Mouse (Mus musculus): ENCODE measurements around the gene Lrrc47. TPM values are rescaled to one million over a fixed set of nuclear protein-coding genes. Genes with fewer than 3 reads are reported as not detected.
A peak's percentile ranks its signal among the peaks of the same experiment; 100 is the strongest.

The Lrrc47 gene
- polyA plus RNA-seq (2015; fragmentation: Nextera tagmentation; extraction: Ambion mirVana), result 14.7 and 17.1 TPM in 2 replicates

DNA sequence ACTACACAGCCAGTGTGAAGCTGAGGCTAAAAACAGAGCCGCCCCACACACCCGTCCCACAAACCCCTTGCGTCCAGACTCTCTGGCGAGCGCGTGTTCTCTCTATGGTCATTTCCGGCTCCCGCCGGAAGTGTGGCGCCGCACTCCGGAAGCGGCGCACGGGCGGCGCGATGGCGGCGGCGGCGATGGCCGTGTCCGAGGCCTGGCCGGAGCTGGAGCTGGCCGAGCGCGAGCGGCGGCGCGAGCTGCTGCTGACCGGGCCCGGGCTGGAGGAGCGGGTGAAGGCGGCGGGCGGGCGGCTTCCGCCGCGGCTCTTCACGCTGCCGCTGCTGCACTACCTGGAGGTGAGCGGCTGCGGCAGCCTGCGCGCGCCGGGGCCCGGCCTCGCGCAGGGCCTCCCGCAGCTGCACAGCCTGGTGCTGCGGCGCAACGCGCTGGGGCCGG, at the start of gene Lrrc47:
TSS of gene Lrrc47 (plus strand) at position 86 of the 444 bp plus-strand sequence.
- Histone ChIP-seq H3K36me3 (peaks cover 37% of the 10 kb centered on the region), H3K4me3 (peak within 1 kb of the TSS; percentile 100), H3K27me3 (no peaks in the 10 kb centered on the region), H3K9me3 (no peaks in the 10 kb centered on the region), H3K4me2 (peak within 1 kb of the TSS; percentile 92), H3K4me1 (peaks cover 20% of the 10 kb centered on the region), H3K27ac (peak within 1 kb of the TSS; percentile 59), H3K9ac (peak within 1 kb of the TSS; percentile 98)
- WGBS, result under 1% methylated on average over 55 of the region's 59 CpGs
- peak; percentile 84 for ATAC-seq (ENCODE audit: insufficient number of reproducible peaks, low FRiP score, low TSS enrichment, low read depth)

DNA sequence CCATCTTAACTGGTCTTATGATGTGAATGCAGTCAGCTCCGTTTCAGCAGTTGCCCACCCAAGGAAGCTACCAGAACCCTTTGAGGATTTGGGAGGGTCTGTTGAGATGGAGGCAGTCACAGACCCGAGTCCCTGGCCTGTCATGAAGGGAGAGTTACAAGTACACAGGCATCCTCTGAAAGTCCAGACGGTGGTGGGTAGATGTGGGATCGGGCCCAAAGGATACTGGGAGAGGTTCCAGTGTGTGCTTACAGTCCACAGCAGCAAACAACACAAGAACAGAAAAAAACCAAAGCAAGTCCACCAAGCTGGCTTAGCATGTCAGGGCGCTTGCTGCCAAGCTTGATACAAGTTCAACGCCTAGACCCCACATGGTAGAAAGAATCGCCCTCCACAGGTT, 48.9 kb upstream of the Lrrc47 start:
- Histone ChIP-seq H3K4me3 (no peak overlapping the region), H3K9me3 (no peaks in the 10 kb centered on the region), H3K4me2 (no peak overlapping the region), H3K36me3 (peaks cover 81% of the 10 kb centered on the region), H3K27me3 (no peaks in the 10 kb centered on the region), H3K9ac (no peak overlapping the region), H3K27ac (no peak overlapping the region), H3K4me1 (peaks cover 12% of the 10 kb centered on the region)
- no peak for ATAC-seq (ENCODE audit: insufficient number of reproducible peaks, low FRiP score, low TSS enrichment, low read depth)
- 88% methylated on average over 7 of the region's 7 CpGs for WGBS

DNA sequence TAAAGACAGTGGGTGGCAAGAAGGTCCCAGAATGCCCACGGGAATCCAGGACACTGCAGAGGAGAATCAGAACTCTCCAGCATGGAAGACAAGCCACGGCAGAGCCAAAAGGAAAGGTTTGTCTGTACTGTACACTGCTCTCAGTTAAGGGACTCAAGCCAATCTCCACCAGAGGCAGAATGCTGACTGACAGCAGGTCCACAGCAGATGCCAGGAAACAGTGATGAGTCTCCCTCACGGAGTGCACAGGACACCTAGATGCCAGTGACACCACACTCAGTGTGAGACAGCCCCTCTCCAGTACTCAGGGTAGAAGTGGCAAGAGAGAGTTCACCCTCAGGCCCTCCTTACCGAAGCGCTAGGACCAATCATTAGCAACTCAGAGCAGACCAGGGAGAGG, 44.9 kb upstream of the Lrrc47 start:
- Histone ChIP-seq H3K9ac (no peak overlapping the region), H3K4me2 (no peak overlapping the region), H3K9me3 (no peaks in the 10 kb centered on the region), H3K4me1 (no peaks in the 10 kb centered on the region), H3K36me3 (peaks cover 91% of the 10 kb centered on the region), H3K4me3 (no peak overlapping the region), H3K27me3 (no peaks in the 10 kb centered on the region), H3K27ac (no peak overlapping the region)
- WGBS, result 84% methylated on average over 5 of the region's 5 CpGs
- ATAC-seq (ENCODE audit: insufficient number of reproducible peaks, low FRiP score, low TSS enrichment, low read depth), result no peak

DNA sequence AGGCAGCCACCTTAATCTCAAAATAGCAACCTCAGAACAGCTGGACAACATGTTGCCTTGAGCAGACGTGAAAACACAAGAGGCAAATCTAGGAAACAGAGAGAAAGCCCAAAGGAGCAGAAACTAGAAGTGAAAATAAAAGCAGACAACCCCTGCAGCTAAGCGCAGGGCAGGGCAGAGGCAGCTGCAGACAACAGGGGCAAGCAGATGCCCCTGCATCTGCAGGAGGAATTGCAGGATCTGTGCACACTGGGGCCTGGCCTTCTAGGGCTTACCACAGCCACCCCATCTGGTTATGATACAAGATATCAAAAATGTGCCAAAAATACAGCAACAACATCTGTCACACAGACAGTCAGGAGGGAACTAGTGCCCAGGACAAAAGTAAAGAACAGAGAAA, 44.0 kb upstream of the Lrrc47 start:
- H3K9me3 ChIP-seq, result no peaks in the 10 kb centered on the region
- no peak overlapping the region for H3K4me3 ChIP-seq
- H3K36me3 ChIP-seq, result peaks cover 84% of the 10 kb centered on the region
- WGBS, result 73% methylated on average over 2 of the region's 2 CpGs
- no peak overlapping the region for H3K4me2 ChIP-seq
- ATAC-seq (ENCODE audit: insufficient number of reproducible peaks, low FRiP score, low TSS enrichment, low read depth), result no peak
- no peaks in the 10 kb centered on the region for H3K4me1 ChIP-seq
- H3K9ac ChIP-seq, result no peak overlapping the region
- H3K27me3 ChIP-seq, result no peaks in the 10 kb centered on the region
- 0 out of 2 replicates have a peak overlapping the region, but pooled peaks have one; percentile 22 for H3K27ac ChIP-seq

DNA sequence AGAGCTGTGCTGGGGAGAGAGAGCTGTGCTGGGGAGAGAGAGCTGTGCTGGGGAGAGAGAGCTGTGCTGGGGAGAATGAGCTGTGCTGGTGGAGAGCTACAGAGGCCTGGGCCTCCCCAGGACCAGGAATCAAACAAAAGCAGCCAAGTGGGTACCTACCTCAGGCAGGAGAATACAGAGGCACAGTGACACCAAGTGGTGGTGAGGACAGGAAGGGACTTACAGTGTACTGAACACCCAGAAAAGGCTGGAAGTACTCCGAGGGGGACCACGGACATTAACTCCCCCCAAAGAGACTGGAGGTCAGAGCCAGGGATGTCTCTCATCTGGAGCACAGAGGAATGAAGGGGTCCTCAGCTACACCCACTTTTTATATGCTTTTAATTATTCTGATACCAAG, 43.5 kb upstream of the Lrrc47 start:
- no peaks in the 10 kb centered on the region for H3K9me3 ChIP-seq
- H3K27me3 ChIP-seq, result no peaks in the 10 kb centered on the region
- no peak for ATAC-seq (ENCODE audit: insufficient number of reproducible peaks, low FRiP score, low TSS enrichment, low read depth)
- peaks cover 79% of the 10 kb centered on the region for H3K36me3 ChIP-seq
- no peak overlapping the region for H3K9ac ChIP-seq
- no peak overlapping the region for H3K27ac ChIP-seq
- WGBS, result 89% methylated on average over 2 of the region's 2 CpGs
- H3K4me2 ChIP-seq, result no peak overlapping the region
- no peaks in the 10 kb centered on the region for H3K4me1 ChIP-seq
- no peak overlapping the region for H3K4me3 ChIP-seq

DNA sequence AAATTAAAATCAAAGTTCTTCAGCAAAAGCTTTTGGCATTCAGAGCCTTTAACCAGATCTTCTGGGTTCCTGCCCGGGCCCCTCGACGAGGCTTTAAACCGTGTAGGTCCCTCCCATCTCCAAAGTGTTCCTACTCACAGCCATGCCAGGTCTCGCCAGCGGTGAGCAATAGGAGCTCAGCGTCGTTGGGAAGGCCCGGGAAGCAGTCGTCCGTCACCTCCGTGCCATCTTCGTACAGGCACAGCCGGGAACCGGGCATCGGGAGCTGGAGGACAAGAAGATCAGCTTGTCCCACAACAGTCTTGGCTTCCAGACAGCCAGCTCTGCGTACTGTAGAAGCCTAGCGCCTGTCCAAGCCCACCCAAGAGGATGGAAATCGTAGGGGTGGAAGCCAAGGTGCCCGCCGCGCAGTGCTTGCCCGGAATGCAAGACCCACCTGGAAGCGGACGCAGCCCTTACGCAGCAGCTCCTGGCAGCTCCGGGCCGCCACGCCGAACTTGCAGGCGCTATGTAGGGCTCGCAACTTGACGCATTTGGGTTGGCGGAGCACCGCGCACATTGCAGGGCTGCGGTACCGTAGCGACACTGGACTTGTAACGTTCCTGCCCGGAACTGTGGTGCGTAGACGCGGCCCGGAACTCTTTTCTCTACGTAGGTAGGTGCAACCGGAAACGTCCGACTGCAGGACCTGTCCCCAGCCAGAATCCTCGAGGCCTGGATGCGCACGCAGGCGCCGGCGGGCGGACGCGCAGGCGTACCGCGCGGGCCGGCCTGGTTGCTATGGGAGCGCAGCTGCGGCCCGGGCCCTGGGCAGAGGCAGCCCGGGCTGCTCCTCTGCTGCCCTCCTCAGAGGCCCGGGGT, 36.9 kb upstream of the Lrrc47 start, which contains the start of the genes Dffb and Cep104:
TSS of gene Dffb (minus strand) at position 696 of the 861 bp plus-strand sequence.
TSS of gene Cep104 (plus strand) at position 764 of the 861 bp plus-strand sequence.
- peak within 1 kb of the TSS; percentile 65 for H3K4me3 ChIP-seq
- peak within 1 kb of the TSS; percentile 94 for H3K4me2 ChIP-seq
- 2% methylated on average over 68 of the region's 68 CpGs for WGBS
- H3K27ac ChIP-seq, result peak within 1 kb of the TSS; percentile 74
- H3K27me3 ChIP-seq, result no peaks in the 10 kb centered on the region
- ATAC-seq (ENCODE audit: insufficient number of reproducible peaks, low FRiP score, low TSS enrichment, low read depth), result peak; percentile 93
- peaks cover 28% of the 10 kb centered on the region for H3K36me3 ChIP-seq
- peaks cover 28% of the 10 kb centered on the region for H3K4me1 ChIP-seq
- H3K9me3 ChIP-seq, result no peaks in the 10 kb centered on the region
- H3K9ac ChIP-seq, result peak within 1 kb of the TSS; percentile 71

DNA sequence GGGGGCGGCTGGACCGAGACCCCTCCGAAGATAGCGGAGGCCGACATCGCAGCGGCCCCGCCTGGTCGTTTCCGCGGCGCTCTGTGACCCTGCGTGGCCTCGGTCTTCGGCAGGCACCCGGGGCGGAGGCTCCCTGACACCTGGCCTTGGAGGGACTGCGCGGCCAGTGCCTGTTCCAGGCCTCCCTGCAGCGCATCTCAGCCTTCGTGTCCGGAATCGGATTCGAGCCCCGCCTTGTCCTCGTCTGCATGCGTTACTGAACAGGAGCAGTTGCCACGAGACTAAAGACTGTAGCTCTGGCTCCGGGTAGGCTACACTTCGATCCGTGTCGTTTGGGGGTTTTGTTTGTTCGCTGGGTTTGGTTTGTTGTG, 36.3 kb upstream of the Lrrc47 start:
- peak overlapping the region; percentile 65 for H3K4me3 ChIP-seq
- peaks cover 28% of the 10 kb centered on the region for H3K4me1 ChIP-seq
- H3K27ac ChIP-seq, result peak overlapping the region; percentile 35; the same call in 1 of the 2 replicates
- WGBS, result under 1% methylated on average over 33 of the region's 33 CpGs
- peaks cover 28% of the 10 kb centered on the region for H3K36me3 ChIP-seq
- peak; percentile 13; the same call in 1 of the 2 replicates for ATAC-seq (ENCODE audit: insufficient number of reproducible peaks, low FRiP score, low TSS enrichment, low read depth)
- no peaks in the 10 kb centered on the region for H3K27me3 ChIP-seq
- peak overlapping the region; percentile 94 for H3K4me2 ChIP-seq
- no peaks in the 10 kb centered on the region for H3K9me3 ChIP-seq
- peak overlapping the region; percentile 71 for H3K9ac ChIP-seq

DNA sequence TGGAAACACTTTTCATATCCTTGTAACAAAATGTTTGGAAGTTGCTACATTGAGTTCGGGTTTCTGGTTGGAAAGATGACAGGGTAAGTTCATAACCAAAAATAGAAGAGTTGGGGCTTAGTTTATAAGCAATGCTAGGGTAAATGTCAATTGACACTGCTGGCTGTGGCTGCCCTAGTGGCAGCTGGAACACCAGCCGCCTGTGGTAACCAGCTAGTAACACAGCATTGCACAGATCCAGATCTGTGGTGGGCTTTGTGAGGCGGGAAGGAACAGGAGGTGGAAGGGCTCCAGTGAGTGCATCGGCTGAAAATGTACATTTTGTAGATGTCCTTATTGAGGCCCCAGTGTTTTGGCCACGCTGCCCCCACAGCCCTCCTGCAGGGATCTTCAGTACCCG, 35.8 kb upstream of the Lrrc47 start:
- Histone ChIP-seq H3K9me3 (no peaks in the 10 kb centered on the region), H3K36me3 (peaks cover 28% of the 10 kb centered on the region), H3K4me1 (peaks cover 28% of the 10 kb centered on the region), H3K9ac (peak overlapping the region; percentile 71), H3K27ac (no peak overlapping the region), H3K4me2 (peak overlapping the region; percentile 94), H3K4me3 (peak overlapping the region; percentile 65), H3K27me3 (no peaks in the 10 kb centered on the region)
- 28% methylated on average over 6 of the region's 6 CpGs for WGBS
- ATAC-seq (ENCODE audit: insufficient number of reproducible peaks, low FRiP score, low TSS enrichment, low read depth), result no peak

DNA sequence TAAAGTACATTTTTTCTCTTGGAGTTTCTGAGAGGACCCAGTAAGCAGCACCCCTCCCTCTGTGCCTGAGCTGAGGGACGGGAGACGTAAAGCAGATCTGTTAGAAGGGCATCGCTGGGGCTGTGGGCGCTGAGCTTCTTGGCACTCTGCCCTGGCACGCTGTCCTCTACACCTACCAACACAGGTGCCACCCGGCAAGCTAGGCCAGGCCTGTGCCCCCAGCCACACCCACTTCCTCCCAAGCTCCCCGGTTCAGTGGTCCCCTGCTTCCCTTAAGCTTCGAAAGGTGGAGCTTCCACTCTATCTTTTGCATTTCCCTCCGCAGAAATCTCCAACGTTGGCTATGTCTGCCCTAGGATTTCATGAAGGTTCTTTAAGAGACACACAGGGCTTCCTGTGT, 32.3 kb upstream of the Lrrc47 start:
- Histone ChIP-seq H3K4me1 (peaks cover 20% of the 10 kb centered on the region), H3K4me3 (no peak overlapping the region), H3K9ac (no peak overlapping the region), H3K4me2 (no peak overlapping the region), H3K36me3 (peaks cover 48% of the 10 kb centered on the region), H3K9me3 (no peaks in the 10 kb centered on the region), H3K27me3 (no peaks in the 10 kb centered on the region), H3K27ac (no peak overlapping the region)
- WGBS, result 84% methylated on average over 10 of the region's 10 CpGs
- no peak for ATAC-seq (ENCODE audit: insufficient number of reproducible peaks, low FRiP score, low TSS enrichment, low read depth)

DNA sequence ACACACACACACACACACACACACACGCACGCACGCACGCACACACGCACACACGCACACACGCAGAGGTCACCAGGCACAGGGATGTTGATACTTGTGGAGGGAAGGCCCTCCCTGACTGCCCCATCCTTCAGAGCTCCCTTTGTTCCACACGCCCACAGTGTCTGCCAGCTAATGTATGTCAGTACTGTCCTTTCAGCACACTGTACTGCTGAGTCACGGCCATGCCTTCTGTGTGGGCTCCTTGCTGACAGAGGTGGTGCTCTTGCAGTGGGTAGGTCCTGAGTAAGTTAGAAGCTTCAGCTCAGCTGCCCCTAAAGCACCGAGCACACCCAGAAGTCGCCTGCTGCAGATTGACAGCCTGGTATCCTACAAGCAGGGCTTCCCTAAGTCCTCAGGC, 31.1 kb upstream of the Lrrc47 start:
- WGBS, result 94% methylated on average over 11 of the region's 11 CpGs
- Histone ChIP-seq H3K4me3 (no peak overlapping the region), H3K9me3 (no peaks in the 10 kb centered on the region), H3K9ac (no peak overlapping the region), H3K27ac (no peak overlapping the region), H3K4me1 (peaks cover 17% of the 10 kb centered on the region), H3K36me3 (peaks cover 60% of the 10 kb centered on the region), H3K4me2 (no peak overlapping the region), H3K27me3 (no peaks in the 10 kb centered on the region)
- ATAC-seq (ENCODE audit: insufficient number of reproducible peaks, low FRiP score, low TSS enrichment, low read depth), result no peak

DNA sequence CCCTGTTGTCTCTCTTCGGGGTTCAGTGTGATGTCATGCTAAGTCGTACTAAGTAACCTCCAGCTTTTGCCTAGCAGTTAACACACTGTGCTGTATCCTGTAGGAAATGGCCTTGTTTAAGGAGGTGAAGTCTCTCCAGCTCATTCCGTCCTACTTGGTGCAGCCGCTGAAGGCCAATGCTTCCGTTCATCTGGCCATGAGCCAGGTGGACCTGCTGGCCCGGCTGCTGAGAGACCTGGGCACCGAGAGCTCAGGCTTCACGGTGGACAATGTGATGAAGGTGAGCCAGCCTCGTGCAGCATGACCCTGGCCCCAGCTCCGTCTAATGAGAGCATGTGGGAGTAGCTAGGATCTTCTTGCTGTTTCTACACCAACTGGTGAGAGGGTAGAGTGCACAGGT, 18.8 kb upstream of the Lrrc47 start:
- H3K36me3 ChIP-seq, result peaks cover 88% of the 10 kb centered on the region
- no peak for ATAC-seq (ENCODE audit: insufficient number of reproducible peaks, low FRiP score, low TSS enrichment, low read depth)
- 89% methylated on average over 10 of the region's 10 CpGs for WGBS

DNA sequence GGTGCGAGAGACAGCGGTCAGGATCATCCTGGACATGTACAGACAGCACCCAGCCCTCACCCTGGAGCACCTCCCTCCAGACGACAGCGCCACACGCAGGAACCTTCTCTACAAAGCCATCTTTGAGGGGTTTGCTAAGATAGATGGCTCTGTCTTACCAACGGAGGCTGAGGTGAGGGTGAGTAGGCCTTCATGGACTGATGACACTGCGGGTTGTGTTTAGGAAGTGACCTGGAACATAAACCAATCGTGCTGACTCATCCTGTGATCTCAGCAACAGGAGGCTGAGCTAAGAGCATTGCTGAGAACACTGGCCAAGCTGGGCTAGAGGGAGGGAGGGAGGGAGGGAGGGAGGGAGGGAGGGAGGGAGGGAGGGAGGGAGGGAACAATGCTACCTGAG, 18.0 kb upstream of the Lrrc47 start:
- ATAC-seq (ENCODE audit: insufficient number of reproducible peaks, low FRiP score, low TSS enrichment, low read depth), result no peak
- Histone ChIP-seq H3K4me1 (no peaks in the 10 kb centered on the region), H3K27me3 (no peaks in the 10 kb centered on the region), H3K9me3 (no peaks in the 10 kb centered on the region), H3K4me2 (no peak overlapping the region), H3K36me3 (peaks cover 88% of the 10 kb centered on the region), H3K9ac (no peak overlapping the region), H3K4me3 (no peak overlapping the region), H3K27ac (no peak overlapping the region)
- 86% methylated on average over 8 of the region's 8 CpGs for WGBS

More for the DNA sequence above, 18.8 kb upstream of the Lrrc47 start:
- Histone ChIP-seq H3K27me3 (no peaks in the 10 kb centered on the region), H3K27ac (no peak overlapping the region), H3K4me2 (no peak overlapping the region), H3K9me3 (no peaks in the 10 kb centered on the region), H3K4me3 (no peak overlapping the region), H3K9ac (no peak overlapping the region), H3K4me1 (no peaks in the 10 kb centered on the region)

Measured in limb, embryonic 15.5 days (tissue).